22 mouse cellular contexts compared by ENCODE assay signal in the genomic region with DNA sequence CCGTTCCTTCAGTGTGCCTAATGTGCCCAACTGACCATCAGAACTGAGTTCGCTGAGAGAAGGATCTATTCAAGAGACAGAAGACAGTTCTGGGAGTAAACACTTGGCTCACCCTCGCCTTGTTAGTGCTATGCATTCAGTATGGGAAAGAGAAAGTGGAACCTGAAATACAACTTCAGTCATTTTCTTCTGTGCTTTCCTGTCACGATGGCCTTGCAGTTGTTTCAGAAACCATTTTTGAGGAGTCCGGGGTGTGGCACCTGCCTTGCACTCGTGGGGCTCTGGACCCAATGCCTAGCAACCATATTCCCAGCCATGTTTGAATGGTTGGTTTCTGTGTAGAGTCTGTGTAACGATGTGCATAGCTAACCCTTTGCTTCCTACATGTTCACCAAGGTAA.
DNase-seq lines count a peak whose midpoint lies in the region; ATAC-seq lines count a peak whose summit lies in the region.
"Had no signal": no experiment of that assay in that cellular context is flagged by ENCODE, and none has a peak within 500 bp of the region (broad histone marks: within the 10 kb centered on the region; RNA-seq: fewer than 3 reads in every experiment).

No protein-coding gene starts in this region.

- 0 out of 2 replicates have a peak overlapping the region, but pooled peaks have one; percentile 3 for H3K4me2 ChIP-seq in heart, embryonic 13.5 days
- H3K4me2 ChIP-seq: embryonic facial prominence, embryonic 13.5 days; forebrain, embryonic 12.5 days; forebrain, embryonic 15.5 days; hindbrain, embryonic 13.5 days had no signal

- peaks cover 43% of the 10 kb centered on the region for H3K4me1 ChIP-seq in heart, embryonic 13.5 days

- 91% methylated on average over 7 of the region's 7 CpGs for WGBS in heart, embryonic 13.5 days

- no peaks in the 10 kb centered on the region for H3K27me3 ChIP-seq in heart, embryonic 13.5 days (replicated peaks)
- H3K27me3 ChIP-seq: embryonic facial prominence, embryonic 13.5 days; forebrain, embryonic 12.5 days; forebrain, embryonic 15.5 days; hindbrain, embryonic 13.5 days had no signal

- H3K4me3 ChIP-seq in heart, embryonic 13.5 days: no peak overlapping the region
- H3K4me3 ChIP-seq: embryonic facial prominence, embryonic 10.5 days; embryonic facial prominence, embryonic 13.5 days; erythroblast, embryonic 14.5 days; forebrain, embryonic 12.5 days; forebrain, embryonic 15.5 days; heart, embryonic 10.5 days; hindbrain, embryonic 10.5 days; hindbrain, embryonic 13.5 days had no signal

- DNase-seq in heart, adult 8-10 months (ENCODE audit: low spot score): no peak
- DNase-seq in adipocyte (ENCODE audit: low spot score): no peak
- DNase-seq in embryo, embryonic 10 days (ENCODE audit: low spot score): no peak
- DNase-seq: cerebellum, adult 11 months; cerebellum, adult 2 months; cerebellum, adult 9-11 months; cerebellum, postnatal 25 days; embryo, embryonic 11 days; gastrocnemius, postnatal 14 days had no signal

- no peaks in the 10 kb centered on the region for H3K9me3 ChIP-seq in heart, embryonic 13.5 days
- H3K9me3 ChIP-seq: embryonic facial prominence, embryonic 10.5 days; embryonic facial prominence, embryonic 13.5 days; forebrain, embryonic 12.5 days; forebrain, embryonic 15.5 days; heart, embryonic 10.5 days; hindbrain, embryonic 10.5 days; hindbrain, embryonic 13.5 days had no signal

- H3K9ac ChIP-seq in heart, embryonic 13.5 days: no peak overlapping the region
- H3K9ac ChIP-seq: embryonic facial prominence, embryonic 13.5 days; forebrain, embryonic 12.5 days; forebrain, embryonic 15.5 days; hindbrain, embryonic 13.5 days had no signal

- peaks cover 8% of the 10 kb centered on the region; the same call in 1 of the 2 replicates for H3K36me3 ChIP-seq in heart, embryonic 13.5 days
- H3K36me3 ChIP-seq: forebrain, embryonic 12.5 days; forebrain, embryonic 15.5 days; heart, embryonic 10.5 days; hindbrain, embryonic 13.5 days had no signal

- no peak overlapping the region for H3K27ac ChIP-seq in heart, embryonic 13.5 days (replicated peaks)
- H3K27ac ChIP-seq: embryonic facial prominence, embryonic 10.5 days; embryonic facial prominence, embryonic 13.5 days; forebrain, embryonic 12.5 days; forebrain, embryonic 15.5 days; heart, embryonic 10.5 days; hindbrain, embryonic 10.5 days; hindbrain, embryonic 13.5 days had no signal

- no peak for ATAC-seq in heart, embryonic 13.5 days (ENCODE audit: extremely low read depth, insufficient number of reproducible peaks, low FRiP score, low TSS enrichment)
- ATAC-seq in CD4-positive, CD25-positive, alpha-beta regulatory T cell, adult 4 months: peak; percentile 61
- ATAC-seq in inflammation-experienced regulatory T-cells, adult 6 months: peak; percentile 46
- ATAC-seq: forebrain, embryonic 15.5 days; hindbrain, embryonic 16.5 days; intestine, postnatal 0 days had no signal
